Mouse (Mus musculus) activated CD4-positive, CD25-positive, alpha-beta regulatory T cell, adult 9 weeks (primary cell): ENCODE measurements around the gene Adam22. TPM values are rescaled to one million over a fixed set of nuclear protein-coding genes. Genes with fewer than 3 reads are reported as not detected.

Experiments
- polyA plus RNA-seq: library from polyadenylated mRNA; unstranded; fragments of 100-300 nt; shearing (Covaris generic); gene quantifications from one replicate; pipeline ENCODE4 v1.2.1, GENCODE M21; 2017

Gene Adam22
- 0.75 TPM for polyA plus RNA-seq

DNA sequence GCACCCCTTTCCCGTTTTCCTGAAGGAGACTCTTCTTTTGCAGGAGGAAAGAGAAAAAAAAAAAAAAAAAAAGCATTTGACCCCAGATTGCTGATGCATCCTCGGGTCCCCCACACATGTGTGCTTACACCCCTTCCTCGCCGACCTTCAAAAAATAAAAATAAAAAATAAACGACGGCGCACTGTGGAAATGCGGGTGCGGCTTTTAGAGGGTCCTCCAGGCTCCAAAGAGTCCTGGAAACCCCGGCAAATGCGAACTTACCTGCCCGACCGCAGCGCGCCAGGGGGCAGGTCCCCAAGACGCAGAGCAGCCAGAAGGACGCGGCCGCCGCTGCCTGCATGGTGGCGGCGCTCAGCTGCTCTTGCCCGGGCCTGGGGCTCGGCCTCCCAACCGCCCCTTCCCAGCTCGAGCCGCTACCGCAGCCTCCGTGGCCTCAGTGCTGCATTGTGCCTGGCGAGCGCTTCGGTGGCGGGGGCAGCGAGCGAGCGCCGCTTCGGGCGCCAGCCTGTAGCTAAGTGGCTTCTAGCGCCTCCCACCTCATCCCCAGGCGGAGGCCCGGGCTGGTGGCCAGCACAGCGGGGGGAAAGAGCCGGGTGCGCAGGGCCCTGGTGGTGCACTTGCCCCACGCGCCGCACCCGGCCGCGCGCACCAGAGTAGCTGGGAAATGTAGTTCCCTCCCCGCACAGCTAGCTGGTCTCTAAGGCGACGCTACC lies at the start of gene Adam22:
Gene Adam22, minus strand, starts transcription at position 547 of the 714 bp plus-strand sequence.

DNA sequence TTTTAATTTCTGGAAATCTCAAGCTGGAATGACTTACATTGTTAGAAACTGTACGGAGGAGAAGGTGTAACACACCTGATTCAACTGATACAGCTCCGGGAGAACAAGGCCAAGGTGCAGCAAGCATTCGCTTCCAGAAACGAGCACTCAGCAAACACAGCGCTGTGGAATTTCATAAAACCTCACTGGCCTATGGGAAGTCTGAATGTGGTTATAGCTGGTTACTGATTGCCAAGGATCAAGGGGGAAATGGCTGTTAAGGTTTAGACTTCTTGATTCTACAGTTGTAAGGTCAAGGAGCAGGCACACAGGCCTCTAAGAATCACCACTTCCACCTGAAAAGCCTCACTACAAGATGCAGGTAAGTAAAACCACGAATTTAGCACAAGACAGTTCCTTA lies 322.1 kb downstream of the Adam22 start, which contains the start of gene Sri:
Gene Sri, plus strand, starts transcription at position 224 of the 400 bp plus-strand sequence.

Other genes starting within 250 kb of the Adam22 start
- gene Dbf4, start 54.6 kb upstream of the Adam22 start, polyA plus RNA-seq = 15.6 TPM
- gene Slc25a40, start 54.7 kb upstream of the Adam22 start, polyA plus RNA-seq = 29.3 TPM